Mouse (Mus musculus) inflammation-experienced regulatory T-cells, adult 6 months (primary cell): ENCODE results near the gene Map3k11. TPM values are rescaled to one million over a fixed set of nuclear protein-coding genes. Genes with fewer than 3 reads are reported as not detected.

ENCODE experiments used
- ATAC-seq: one replicate; pipeline ENCODE4 v1.8.0; 2017
- polyA plus RNA-seq, 3 experiments: library from polyadenylated mRNA; unstranded; fragments of 100-300 nt; shearing (Covaris generic); gene quantifications; one replicate each; pipeline ENCODE4 v1.2.1; 2017

Map3k11 gene
- polyA plus RNA-seq: 1 to 10 TPM; 6.6 to 8.7 (median 7.8) TPM

- peak; percentile 78 for ATAC-seq
Observed at GRCm38 (mm10) chr19:5688200-5689087, at the start of gene Map3k11, which contains the start of gene Pcnx3. Gene Map3k11 (plus strand): TSS chr19:5688742. Gene Pcnx3 (minus strand): TSS chr19:5688908.

- no peak for ATAC-seq
Observed at GRCm38 (mm10) chr19:5640339-5640738, 48.2 kb upstream of the Map3k11 start.

- ATAC-seq: no peak
Observed at GRCm38 (mm10) chr19:5641021-5641420, 47.5 kb upstream of the Map3k11 start.

GRCm38 (mm10) chr19:5641641-5642040 is 46.9 kb upstream of the Map3k11 start:
- no peak for ATAC-seq

- ATAC-seq: no peak
Observed at GRCm38 (mm10) chr19:5645280-5645679, 43.3 kb upstream of the Map3k11 start.

- no peak for ATAC-seq
Observed at GRCm38 (mm10) chr19:5646731-5647330, 41.7 kb upstream of the Map3k11 start.

GRCm38 (mm10) chr19:5647791-5648190 is 40.8 kb upstream of the Map3k11 start:
- no peak for ATAC-seq

- peak; percentile 94 for ATAC-seq
Observed at GRCm38 (mm10) chr19:5648401-5649297, 39.9 kb upstream of the Map3k11 start.

- ATAC-seq: no peak
Observed at GRCm38 (mm10) chr19:5649298-5649741, 39.2 kb upstream of the Map3k11 start.

- ATAC-seq: no peak
Observed at GRCm38 (mm10) chr19:5651502-5652274, 36.9 kb upstream of the Map3k11 start.

- no peak for ATAC-seq
Observed at GRCm38 (mm10) chr19:5652570-5652969, 36.0 kb upstream of the Map3k11 start.

- no peak for ATAC-seq
Observed at GRCm38 (mm10) chr19:5653969-5654719, 34.4 kb upstream of the Map3k11 start.

GRCm38 (mm10) chr19:5654720-5655298 is 33.7 kb upstream of the Map3k11 start:
- no peak for ATAC-seq

GRCm38 (mm10) chr19:5660942-5661751 is 27.4 kb upstream of the Map3k11 start:
- peak; percentile 20 for ATAC-seq

- peak; percentile 65 for ATAC-seq
Observed at GRCm38 (mm10) chr19:5662310-5662709, 26.2 kb upstream of the Map3k11 start.

- ATAC-seq: peak; percentile 86
Observed at GRCm38 (mm10) chr19:5662981-5663913, 25.3 kb upstream of the Map3k11 start, which contains the start of gene Sipa1. Gene Sipa1 (minus strand): TSS chr19:5663707.

- ATAC-seq: no peak
Observed at GRCm38 (mm10) chr19:5664669-5665257, 23.8 kb upstream of the Map3k11 start.

GRCm38 (mm10) chr19:5665465-5665864 is 23.1 kb upstream of the Map3k11 start:
- no peak for ATAC-seq
